Mouse (Mus musculus) midbrain, embryonic 13.5 days (tissue): ENCODE measurements at regions not wholly inside any gene's neighbourhood (a gene's known extent, or its start where the extent isn't known, plus 50 kb on each side); places are given as distances from the start of the nearest gene placed in this dataset.

Experiments used
- ATAC-seq: fragments of 200-750 bp; cut with Nextera tagmentation; 2 replicates; pipeline ENCODE4 v1.8.0; 2017; ENCODE audit warnings: mild to moderate bottlenecking, moderate TSS enrichment, moderate library complexity
- H3K27ac ChIP-seq: fragments of 300-500 bp; sonication (generic); 2 replicates; pipeline ENCODE4 v1.5.1; 2015; ENCODE audit warnings: inconsistent platforms, mild to moderate bottlenecking, moderate library complexity
- H3K27me3 ChIP-seq: fragments of 300-500 bp; sonication (generic); 2 replicates; pipeline ENCODE4 v1.6.1; 2015; ENCODE audit warnings: mild to moderate bottlenecking, inconsistent platforms
- H3K36me3 ChIP-seq: fragments of 300-500 bp; sonication (generic); 2 replicates; pipeline ENCODE4 v1.6.1; 2015; ENCODE audit warnings: mild to moderate bottlenecking, inconsistent platforms
- H3K4me1 ChIP-seq: fragments of 300-500 bp; sonication (generic); replicated peaks from 2 replicates; pipeline ENCODE4 v1.6.1; 2015; ENCODE audit warnings: inconsistent platforms
- H3K4me2 ChIP-seq: fragments of 300-500 bp; sonication (generic); replicated peaks from 2 replicates; pipeline ENCODE4 v1.6.1; 2015; ENCODE audit warnings: moderate library complexity, mild to moderate bottlenecking, inconsistent platforms
- H3K4me3 ChIP-seq: fragments of 300-500 bp; sonication (generic); replicated peaks from 2 replicates; pipeline ENCODE4 v1.5.1; 2015; ENCODE audit warnings: mild to moderate bottlenecking, inconsistent platforms
- H3K9ac ChIP-seq: fragments of 300-500 bp; sonication (generic); replicated peaks from 2 replicates; pipeline ENCODE4 v1.6.1; 2015; ENCODE audit warnings: mild to moderate bottlenecking, inconsistent platforms
- H3K9me3 ChIP-seq: fragments of 300-500 bp; sonication (generic); 2 replicates; pipeline ENCODE4 v1.6.1; 2016; ENCODE audit warnings: mild to moderate bottlenecking, inconsistent platforms
- WGBS: fragments of 180-500 bp; shearing (Covaris S2); methylation state at CpG from one replicate; pipeline ENCODE4 v1.1.7; 2015; 5-methylcytosine and 5-hydroxymethylcytosine counted together

DNA sequence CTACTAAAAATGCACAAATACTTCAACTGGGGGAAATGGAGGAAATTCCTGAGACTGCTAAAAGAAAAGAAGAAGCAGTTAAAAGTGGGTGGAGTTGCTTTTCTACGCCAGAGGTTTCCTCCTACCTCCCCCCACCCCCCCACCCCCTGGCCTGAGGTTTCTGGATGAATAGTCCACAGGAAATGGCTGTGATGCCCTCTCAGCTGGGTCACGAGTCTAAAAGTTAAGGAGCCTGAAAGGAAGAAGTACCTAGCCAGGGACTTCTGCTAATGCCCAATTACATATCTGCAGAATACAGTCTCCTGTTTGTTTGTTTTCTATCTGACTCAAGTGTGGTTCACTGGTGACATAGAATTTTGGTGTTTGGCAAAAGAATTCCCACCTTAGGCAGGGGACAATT lies 169.4 kb downstream of the Mtx2 start:
- no peaks in the 10 kb centered on the region for H3K27me3 ChIP-seq
- H3K36me3 ChIP-seq = no peaks in the 10 kb centered on the region
- no peak overlapping the region for H3K27ac ChIP-seq
- H3K4me2 ChIP-seq = no peak overlapping the region
- H3K9me3 ChIP-seq = no peaks in the 10 kb centered on the region
- no peaks in the 10 kb centered on the region for H3K4me1 ChIP-seq
- 33% methylated on average over 2 of the region's 2 CpGs for WGBS
- H3K9ac ChIP-seq = no peak overlapping the region
- H3K4me3 ChIP-seq = no peak overlapping the region
- no peak for ATAC-seq

DNA sequence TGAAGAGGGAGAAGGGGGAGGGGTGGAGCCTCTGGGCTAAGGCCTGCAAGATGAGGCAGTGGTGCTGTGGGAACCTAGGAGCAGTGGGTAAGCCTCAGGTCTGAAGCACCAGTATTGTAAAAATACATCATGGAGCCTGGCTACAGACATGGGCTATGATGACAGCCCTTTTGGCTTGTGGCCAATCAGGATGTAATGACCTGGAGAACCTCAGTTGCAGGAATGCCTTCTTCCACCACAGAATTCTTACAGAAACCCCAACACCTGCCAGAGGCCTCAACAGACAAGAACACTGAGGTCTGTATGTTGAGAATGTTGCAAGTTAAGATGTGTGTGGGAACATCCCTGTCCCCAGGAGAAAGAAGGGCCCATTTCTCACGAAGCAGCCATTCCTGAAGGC lies 172.1 kb downstream of the Mtx2 start:
- H3K4me2 ChIP-seq = no peak overlapping the region
- H3K9me3 ChIP-seq = no peaks in the 10 kb centered on the region
- H3K4me3 ChIP-seq = no peak overlapping the region
- WGBS = 85% methylated on average over 1 of the region's 1 CpGs
- ATAC-seq = no peak
- no peaks in the 10 kb centered on the region for H3K27me3 ChIP-seq
- no peak overlapping the region for H3K9ac ChIP-seq
- no peaks in the 10 kb centered on the region for H3K36me3 ChIP-seq
- H3K27ac ChIP-seq = no peak overlapping the region
- H3K4me1 ChIP-seq = peaks cover 8% of the 10 kb centered on the region

DNA sequence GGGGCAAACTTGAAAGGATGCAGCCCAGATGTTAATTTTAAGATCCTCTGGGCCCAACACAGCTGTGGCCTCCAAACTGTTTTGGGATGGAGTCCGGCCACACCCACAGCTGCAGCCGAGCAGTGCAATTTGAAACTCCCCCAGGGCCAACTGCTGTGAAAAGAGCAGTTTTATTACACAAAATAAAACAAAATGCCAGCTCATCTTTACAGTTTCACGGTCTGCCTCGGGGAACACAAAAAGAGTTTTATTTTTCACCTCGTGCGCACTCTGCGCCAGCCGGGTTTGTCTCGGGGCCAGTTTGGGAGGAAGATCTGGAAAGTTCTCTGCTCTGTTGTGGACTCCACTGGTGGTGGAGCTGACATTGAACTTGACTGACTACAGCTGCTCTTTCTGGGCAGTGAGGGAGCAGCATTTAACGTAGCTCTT lies 174.8 kb downstream of the Mtx2 start:
- 69% methylated on average over 10 of the region's 10 CpGs for WGBS
- H3K4me1 ChIP-seq = peaks cover 8% of the 10 kb centered on the region
- H3K27ac ChIP-seq = no peak overlapping the region
- H3K9ac ChIP-seq = no peak overlapping the region
- H3K4me2 ChIP-seq = no peak overlapping the region
- H3K36me3 ChIP-seq = no peaks in the 10 kb centered on the region
- no peaks in the 10 kb centered on the region for H3K27me3 ChIP-seq
- no peak overlapping the region for H3K4me3 ChIP-seq
- no peaks in the 10 kb centered on the region for H3K9me3 ChIP-seq
- ATAC-seq = no peak

DNA sequence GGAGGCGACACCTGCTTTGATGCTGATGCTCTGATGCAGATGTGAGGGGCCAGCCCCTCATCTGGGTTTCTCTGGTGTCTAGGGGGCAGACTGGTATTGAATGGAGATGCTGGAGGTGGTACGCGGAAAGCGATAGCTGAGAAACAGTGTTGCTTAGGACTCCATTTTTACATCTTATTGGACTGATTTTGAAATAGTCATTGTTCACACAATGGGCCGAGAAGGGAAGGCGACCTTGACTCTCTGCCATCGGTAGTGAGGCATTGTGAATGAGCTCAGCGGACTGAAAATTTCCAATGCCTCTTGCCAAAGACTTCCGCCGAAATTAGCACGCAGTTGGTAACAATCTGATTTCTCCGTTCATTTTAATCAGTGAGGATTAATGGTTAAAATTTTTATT lies 177.0 kb downstream of the Mtx2 start:
- Histone ChIP-seq H3K9ac (no peak overlapping the region), H3K9me3 (no peaks in the 10 kb centered on the region), H3K4me2 (peak overlapping the region; percentile 22; the same call in 1 of the 2 replicates), H3K4me3 (no peak overlapping the region), H3K27me3 (no peaks in the 10 kb centered on the region), H3K27ac (no peak overlapping the region), H3K4me1 (peaks cover 8% of the 10 kb centered on the region), H3K36me3 (no peaks in the 10 kb centered on the region)
- WGBS = 63% methylated on average over 12 of the region's 12 CpGs
- no peak for ATAC-seq

DNA sequence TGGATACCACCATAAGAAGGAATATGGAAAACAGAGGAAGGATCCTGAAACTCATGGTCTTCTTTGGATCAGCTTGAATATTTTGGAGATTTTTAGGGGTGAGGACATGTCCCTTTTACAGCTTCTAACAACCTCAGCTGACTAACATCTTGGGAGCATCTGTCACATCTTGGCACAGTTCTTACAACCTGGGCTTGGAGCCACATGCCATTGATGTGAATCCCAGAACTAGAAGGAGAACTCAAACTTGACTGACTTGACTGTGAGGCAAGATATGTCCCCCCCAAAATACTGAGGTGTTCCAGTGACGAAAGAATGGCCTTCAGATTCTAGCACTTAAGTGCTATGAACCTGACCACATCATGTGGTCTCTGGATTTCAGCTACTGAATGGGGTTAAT lies 182.5 kb downstream of the Mtx2 start:
- Histone ChIP-seq H3K4me3 (no peak overlapping the region), H3K4me2 (no peak overlapping the region), H3K4me1 (no peaks in the 10 kb centered on the region), H3K9me3 (no peaks in the 10 kb centered on the region), H3K9ac (no peak overlapping the region), H3K36me3 (no peaks in the 10 kb centered on the region), H3K27ac (no peak overlapping the region), H3K27me3 (no peaks in the 10 kb centered on the region)
- no peak for ATAC-seq
- WGBS = 98% methylated on average over 1 of the region's 1 CpGs

DNA sequence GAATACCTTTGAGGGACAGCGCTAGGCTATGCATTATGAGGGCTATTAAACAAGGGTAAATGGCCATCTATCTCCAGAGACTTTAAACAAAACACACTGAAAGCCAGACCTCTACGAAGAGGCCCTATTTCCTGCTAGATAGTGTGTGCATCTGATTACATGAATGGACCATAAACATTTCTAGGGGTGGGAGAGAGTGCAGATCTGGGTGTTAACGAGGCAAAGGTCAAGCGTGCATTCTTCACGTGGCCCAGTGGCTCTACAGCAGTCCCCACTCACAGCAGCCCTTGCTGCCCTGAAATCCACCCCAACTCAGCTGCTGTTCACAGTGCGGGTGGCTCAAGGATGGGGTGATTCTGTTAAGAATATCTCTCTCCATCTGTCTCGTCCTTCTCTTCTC lies 185.0 kb downstream of the Mtx2 start:
- H3K9me3 ChIP-seq = no peaks in the 10 kb centered on the region
- no peaks in the 10 kb centered on the region for H3K4me1 ChIP-seq
- H3K9ac ChIP-seq = no peak overlapping the region
- H3K4me3 ChIP-seq = no peak overlapping the region
- no peak overlapping the region for H3K27ac ChIP-seq
- H3K36me3 ChIP-seq = no peaks in the 10 kb centered on the region
- H3K4me2 ChIP-seq = no peak overlapping the region
- no peak for ATAC-seq
- 84% methylated on average over 7 of the region's 7 CpGs for WGBS
- no peaks in the 10 kb centered on the region for H3K27me3 ChIP-seq

DNA sequence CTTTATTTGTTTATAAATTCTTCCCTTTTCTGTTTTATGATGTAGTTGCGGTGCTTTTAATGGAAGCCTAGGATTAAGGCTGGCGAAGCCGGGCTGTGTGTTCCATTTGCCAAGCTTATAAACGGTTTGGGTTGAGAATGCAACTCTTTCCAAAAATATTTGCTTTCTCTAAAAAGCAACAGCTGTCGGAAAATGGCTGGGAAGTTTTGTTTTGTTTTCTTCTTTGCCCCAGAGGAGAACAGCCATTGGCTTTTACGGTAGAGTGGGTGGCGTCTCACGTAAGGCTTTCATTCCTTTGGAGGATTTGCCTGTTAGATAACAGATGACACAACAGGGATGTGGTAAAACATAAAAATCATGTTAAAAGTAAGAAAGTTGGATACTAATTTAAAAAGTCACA lies 186.4 kb downstream of the Mtx2 start:
- no peak for ATAC-seq
- Histone ChIP-seq H3K9ac (no peak overlapping the region), H3K4me3 (no peak overlapping the region), H3K36me3 (no peaks in the 10 kb centered on the region), H3K9me3 (no peaks in the 10 kb centered on the region), H3K4me2 (no peak overlapping the region), H3K27ac (no peak overlapping the region), H3K4me1 (no peaks in the 10 kb centered on the region), H3K27me3 (no peaks in the 10 kb centered on the region)
- 90% methylated on average over 8 of the region's 8 CpGs for WGBS

DNA sequence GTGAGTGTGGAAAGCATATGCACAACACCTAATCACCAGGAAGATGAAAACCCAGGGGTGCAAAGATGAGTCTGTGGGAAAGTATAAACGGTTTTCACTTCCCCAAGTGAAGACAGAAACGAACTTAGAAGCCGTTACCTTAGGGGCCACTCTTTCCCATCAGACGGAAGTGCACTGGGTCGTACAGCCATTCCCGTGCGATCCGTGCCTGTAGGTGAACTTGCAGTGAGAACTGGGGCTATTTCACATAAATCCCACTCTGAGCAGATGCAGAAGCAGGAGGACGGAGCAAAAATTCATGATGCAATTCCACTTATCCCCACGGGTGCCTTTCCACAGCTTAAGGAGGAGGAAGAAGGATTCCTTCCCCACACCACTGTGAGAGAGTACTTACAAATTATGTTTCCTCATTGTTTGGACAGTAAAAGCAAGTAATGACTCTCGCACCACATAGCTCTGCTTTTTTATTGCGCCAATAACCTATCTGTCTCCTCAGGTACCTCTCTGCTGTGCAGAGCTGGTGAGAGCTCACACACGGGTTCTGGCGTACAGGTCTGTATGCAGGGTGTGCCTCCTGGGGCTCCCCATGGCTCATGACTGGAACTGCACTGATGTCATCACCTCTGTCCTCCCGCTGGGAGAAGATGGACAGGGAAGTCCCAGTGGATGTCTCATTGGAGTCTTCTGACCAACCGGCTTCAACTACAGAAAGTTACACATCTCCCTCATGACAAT lies 189.6 kb downstream of the Mtx2 start:
- ATAC-seq = no peak
- Histone ChIP-seq H3K4me1 (no peaks in the 10 kb centered on the region), H3K9me3 (no peaks in the 10 kb centered on the region), H3K27me3 (no peaks in the 10 kb centered on the region), H3K9ac (no peak overlapping the region), H3K4me2 (no peak overlapping the region), H3K4me3 (no peak overlapping the region), H3K27ac (no peak overlapping the region), H3K36me3 (no peaks in the 10 kb centered on the region)
- 87% methylated on average over 16 of the region's 16 CpGs for WGBS

DNA sequence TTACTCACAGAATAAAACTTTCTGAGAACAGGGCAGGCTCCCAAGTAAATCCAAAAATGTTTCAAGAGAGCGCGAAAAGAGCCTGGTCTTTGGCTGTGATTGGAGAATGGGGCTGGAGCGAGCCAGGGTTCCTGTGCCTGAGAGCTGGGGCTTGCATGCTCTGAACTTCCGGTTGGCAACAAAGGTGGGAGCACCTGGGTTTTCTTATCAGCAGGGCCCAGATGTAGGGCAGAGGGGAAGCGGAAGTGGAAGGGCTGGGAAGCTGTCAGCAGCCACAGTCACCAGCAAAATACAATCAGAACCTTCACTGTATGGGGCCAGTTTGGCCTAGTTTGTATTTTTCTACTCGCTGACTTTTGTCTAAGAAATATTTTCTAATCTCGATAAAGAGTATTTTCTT lies 193.9 kb downstream of the Mtx2 start:
- Histone ChIP-seq H3K9me3 (no peaks in the 10 kb centered on the region), H3K4me2 (no peak overlapping the region), H3K27ac (no peak overlapping the region), H3K9ac (no peak overlapping the region), H3K4me1 (no peaks in the 10 kb centered on the region), H3K27me3 (no peaks in the 10 kb centered on the region), H3K4me3 (no peak overlapping the region), H3K36me3 (no peaks in the 10 kb centered on the region)
- 84% methylated on average over 7 of the region's 7 CpGs for WGBS
- no peak for ATAC-seq

DNA sequence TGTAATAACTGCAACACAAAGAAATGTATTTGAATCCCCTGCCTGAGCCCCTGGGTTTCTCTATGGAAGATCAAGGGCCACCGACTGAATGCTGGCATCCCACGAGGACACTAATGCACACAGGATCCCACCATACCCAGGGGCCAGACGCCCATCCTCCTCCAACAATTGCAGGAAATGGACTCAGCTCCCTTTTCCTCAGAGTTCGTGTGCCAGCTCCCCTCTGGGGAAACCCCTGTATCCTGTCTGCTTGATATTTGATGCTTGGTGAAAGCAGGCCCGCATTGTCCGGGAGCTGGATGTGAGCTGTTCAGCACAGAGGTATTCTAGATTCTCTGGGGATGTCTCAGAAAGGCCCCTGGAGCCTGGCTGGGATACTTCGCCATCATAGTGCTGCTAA lies 196.0 kb downstream of the Mtx2 start:
- Histone ChIP-seq H3K9ac (no peak overlapping the region), H3K4me2 (no peak overlapping the region), H3K4me3 (no peak overlapping the region), H3K27me3 (no peaks in the 10 kb centered on the region), H3K27ac (no peak overlapping the region), H3K36me3 (no peaks in the 10 kb centered on the region), H3K4me1 (no peaks in the 10 kb centered on the region), H3K9me3 (no peaks in the 10 kb centered on the region)
- ATAC-seq = no peak
- 79% methylated on average over 7 of the region's 7 CpGs for WGBS

DNA sequence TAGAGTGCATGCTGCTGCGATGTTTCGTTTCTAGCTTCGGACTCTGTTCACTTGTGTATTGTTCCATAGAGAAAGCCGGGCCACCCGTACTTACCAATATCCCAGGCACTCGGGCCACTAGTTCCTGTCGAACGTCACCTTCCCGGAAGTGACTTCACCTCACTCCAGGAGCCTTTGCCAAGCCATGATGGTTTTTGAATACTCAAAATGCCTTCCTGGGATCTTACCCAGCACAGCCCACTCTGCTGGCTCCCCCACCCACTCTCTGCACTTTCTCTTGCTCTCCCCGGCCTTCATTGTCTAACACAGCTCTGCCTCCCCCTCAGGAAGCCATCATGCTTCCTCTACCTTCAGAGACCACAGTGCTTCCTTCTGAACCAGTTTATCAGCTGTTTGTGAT lies 202.5 kb downstream of the Mtx2 start:
- H3K9me3 ChIP-seq = no peaks in the 10 kb centered on the region
- 91% methylated on average over 10 of the region's 10 CpGs for WGBS
- ATAC-seq = no peak
- no peak overlapping the region for H3K4me2 ChIP-seq
- no peak overlapping the region for H3K9ac ChIP-seq
- H3K4me1 ChIP-seq = 0 out of 2 replicates have a peak, but pooled peaks cover 3% of the 10 kb centered on the region
- no peaks in the 10 kb centered on the region for H3K27me3 ChIP-seq
- H3K4me3 ChIP-seq = no peak overlapping the region
- H3K36me3 ChIP-seq = no peaks in the 10 kb centered on the region
- H3K27ac ChIP-seq = no peak overlapping the region

DNA sequence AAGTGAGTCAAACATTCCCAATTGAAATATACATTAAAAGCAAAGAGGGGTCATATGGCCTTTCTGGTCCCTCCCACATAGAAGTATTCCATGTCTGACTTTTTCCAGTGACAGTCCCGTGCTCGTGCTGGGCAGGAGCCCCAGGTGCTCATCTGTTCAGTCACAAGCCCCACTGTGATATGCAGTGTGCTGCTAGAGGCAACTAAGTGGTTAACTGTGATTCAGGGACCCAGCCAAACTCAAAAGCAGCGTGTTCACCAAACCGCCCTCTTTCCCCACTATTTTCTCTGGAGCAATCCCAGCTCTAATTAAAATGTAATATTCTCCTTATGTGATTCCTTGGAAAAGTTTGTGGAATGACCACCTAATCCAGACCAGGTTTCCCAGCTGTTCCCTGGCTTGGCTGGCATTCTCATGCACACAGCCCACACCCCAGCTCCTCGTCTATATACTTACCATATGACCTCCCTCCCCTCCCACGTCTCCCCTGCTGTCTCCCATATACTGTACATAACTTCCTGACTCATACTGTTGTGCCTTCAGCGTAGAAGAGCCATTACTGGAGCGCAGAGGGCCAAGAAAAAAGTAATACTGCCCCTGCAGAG lies 203.6 kb downstream of the Mtx2 start:
- ATAC-seq = no peak
- no peaks in the 10 kb centered on the region for H3K27me3 ChIP-seq
- 60% methylated on average over 8 of the region's 8 CpGs for WGBS

DNA sequence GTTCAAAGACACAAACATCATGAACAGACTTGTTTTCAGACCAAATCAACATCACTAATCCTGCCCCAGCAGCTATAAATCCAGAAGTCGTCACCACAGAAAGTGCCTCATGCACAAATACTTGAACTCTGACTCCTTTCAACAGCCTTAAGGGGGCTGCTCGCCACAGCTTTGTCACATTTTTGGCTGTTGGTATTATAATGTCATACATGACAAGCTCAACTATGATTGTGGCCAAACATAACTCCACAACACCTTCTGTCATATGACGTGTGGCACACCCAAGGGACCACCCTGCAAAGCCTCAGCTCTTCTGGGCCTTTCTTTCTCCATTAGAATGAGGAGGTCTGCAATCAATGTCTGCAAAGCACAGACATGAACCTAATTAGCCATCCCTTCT lies 209.1 kb downstream of the Mtx2 start:
- Histone ChIP-seq H3K36me3 (no peaks in the 10 kb centered on the region), H3K4me1 (no peaks in the 10 kb centered on the region), H3K27me3 (no peaks in the 10 kb centered on the region), H3K9me3 (no peaks in the 10 kb centered on the region), H3K27ac (no peak overlapping the region), H3K4me3 (no peak overlapping the region), H3K4me2 (no peak overlapping the region), H3K9ac (no peak overlapping the region)
- ATAC-seq = no peak
- WGBS = 70% methylated on average over 3 of the region's 3 CpGs

More for the DNA sequence above, 203.6 kb downstream of the Mtx2 start:
- H3K36me3 ChIP-seq = no peaks in the 10 kb centered on the region
- H3K4me1 ChIP-seq = 0 out of 2 replicates have a peak, but pooled peaks cover 3% of the 10 kb centered on the region
- no peak overlapping the region for H3K27ac ChIP-seq
- H3K9me3 ChIP-seq = no peaks in the 10 kb centered on the region
- no peak overlapping the region for H3K9ac ChIP-seq
- no peak overlapping the region for H3K4me3 ChIP-seq
- H3K4me2 ChIP-seq = no peak overlapping the region
